Mouse (Mus musculus) forebrain, embryonic 16.5 days (tissue): ENCODE measurements around the gene Pip5k1c. TPM values are rescaled to one million over a fixed set of nuclear protein-coding genes. Genes with fewer than 3 reads are reported as not detected.
A peak's percentile ranks its signal among the peaks of the same experiment; 100 is the strongest.

ENCODE experiments used
- ATAC-seq: fragments of 200-750 bp; cut with Nextera tagmentation; 2 replicates; pipeline ENCODE4 v1.8.0; 2017; ENCODE audit warnings: mild to moderate bottlenecking, moderate library complexity
- H3K27ac ChIP-seq: fragments of 300-500 bp; sonication (generic); 2 replicates; pipeline ENCODE4 v1.5.1; 2014; ENCODE audit warnings: low read length, control low read depth
- H3K27me3 ChIP-seq: fragments of 300-500 bp; sonication (generic); replicated peaks from 2 replicates; pipeline ENCODE4 v1.6.1; 2014; ENCODE audit warnings: low read length; ENCODE audit not compliant: control insufficient read depth, insufficient read depth
- H3K36me3 ChIP-seq: fragments of 300-500 bp; sonication (generic); 2 replicates; pipeline ENCODE4 v1.6.1; 2014; ENCODE audit not compliant: control insufficient read depth, insufficient read depth
- H3K4me1 ChIP-seq: fragments of 300-500 bp; sonication (generic); replicated peaks from 2 replicates; pipeline ENCODE4 v1.6.1; 2014; ENCODE audit warnings: low read length; ENCODE audit not compliant: control insufficient read depth, insufficient read depth
- H3K4me2 ChIP-seq: fragments of 300-500 bp; sonication (generic); 2 replicates; pipeline ENCODE4 v1.6.1; 2014; ENCODE audit warnings: mild to moderate bottlenecking, low read length, control low read depth
- H3K4me3 ChIP-seq: fragments of 300-500 bp; sonication (generic); replicated peaks from 2 replicates; pipeline ENCODE4 v1.5.1; 2014; ENCODE audit warnings: mild to moderate bottlenecking, low read length, control low read depth
- H3K9ac ChIP-seq: fragments of 300-500 bp; sonication (generic); replicated peaks from 2 replicates; pipeline ENCODE4 v1.6.1; 2014; ENCODE audit warnings: low read depth, low read length, control low read depth
- H3K9me3 ChIP-seq: fragments of 300-500 bp; sonication (generic); 2 replicates; pipeline ENCODE4 v1.6.1; 2016; ENCODE audit warnings: low read length; ENCODE audit not compliant: control insufficient read depth
- WGBS: fragments of 180-500 bp; shearing (Covaris S2); extraction: QIAGEN DNeasy Blood & Tissue Kit; methylation state at CpG from one replicate; pipeline ENCODE4 v1.1.7; 2014; 5-methylcytosine and 5-hydroxymethylcytosine counted together
- polyA plus RNA-seq: library from polyadenylated mRNA; unstranded; fragments of >200 nt; fragmentation: Nextera tagmentation; extraction: Ambion mirVana; gene quantifications from 2 replicates; pipeline ENCODE4 v1.2.1, GENCODE M21; 2015

The Pip5k1c gene
- polyA plus RNA-seq = 138 and 143 TPM in 2 replicates

GRCm38 (mm10) chr10:81292554-81293333 lies at the start of gene Pip5k1c:
Gene Pip5k1c (plus strand): TSS chr10:81292963.
- Histone ChIP-seq H3K27me3 (no peaks in the 10 kb centered on the region), H3K36me3 (no peaks in the 10 kb centered on the region), H3K9me3 (no peaks in the 10 kb centered on the region), H3K9ac (peak within 1 kb of the TSS; percentile 95), H3K4me2 (peak within 1 kb of the TSS; percentile 98), H3K27ac (peak within 1 kb of the TSS; percentile 92), H3K4me1 (peaks cover 31% of the 10 kb centered on the region), H3K4me3 (peak within 1 kb of the TSS; percentile 99)
- WGBS = under 1% methylated on average over 65 of the region's 80 CpGs
- ATAC-seq = peak; percentile 96

- 79% methylated on average over 4 of the region's 4 CpGs for WGBS
- Histone ChIP-seq H3K4me2 (no peak overlapping the region), H3K9me3 (no peaks in the 10 kb centered on the region), H3K27me3 (peaks cover 12% of the 10 kb centered on the region), H3K4me3 (no peak overlapping the region), H3K36me3 (no peaks in the 10 kb centered on the region), H3K27ac (no peak overlapping the region), H3K4me1 (no peaks in the 10 kb centered on the region), H3K9ac (no peak overlapping the region)
- no peak for ATAC-seq
Measured at GRCm38 (mm10) chr10:81244146-81244545, 48.6 kb upstream of the Pip5k1c start.

- 7% methylated on average over 17 of the region's 17 CpGs for WGBS
- no peaks in the 10 kb centered on the region for H3K4me1 ChIP-seq
Measured at GRCm38 (mm10) chr10:81244595-81244994, 48.2 kb upstream of the Pip5k1c start.

GRCm38 (mm10) chr10:81245166-81245565 lies 47.6 kb upstream of the Pip5k1c start:
- Histone ChIP-seq H3K4me3 (no peak overlapping the region), H3K27ac (no peak overlapping the region), H3K4me1 (no peaks in the 10 kb centered on the region), H3K36me3 (no peaks in the 10 kb centered on the region), H3K9ac (no peak overlapping the region), H3K27me3 (peaks cover 6% of the 10 kb centered on the region), H3K9me3 (no peaks in the 10 kb centered on the region), H3K4me2 (no peak overlapping the region)
- WGBS = 90% methylated on average over 6 of the region's 6 CpGs
- no peak for ATAC-seq

More at GRCm38 (mm10) chr10:81244595-81244994, 48.2 kb upstream of the Pip5k1c start:
- Histone ChIP-seq H3K27ac (no peak overlapping the region), H3K27me3 (peaks cover 8% of the 10 kb centered on the region), H3K36me3 (no peaks in the 10 kb centered on the region), H3K9me3 (no peaks in the 10 kb centered on the region), H3K9ac (no peak overlapping the region), H3K4me3 (no peak overlapping the region), H3K4me2 (no peak overlapping the region)
- ATAC-seq = peak; percentile 72

GRCm38 (mm10) chr10:81247804-81248203 lies 45.0 kb upstream of the Pip5k1c start:
- peaks cover 16% of the 10 kb centered on the region; the same call in 1 of the 2 replicates for H3K27me3 ChIP-seq
- no peak for ATAC-seq
- H3K4me2 ChIP-seq = no peak overlapping the region
- H3K4me3 ChIP-seq = no peak overlapping the region
- no peak overlapping the region for H3K9ac ChIP-seq
- H3K36me3 ChIP-seq = no peaks in the 10 kb centered on the region
- 98% methylated on average over 2 of the region's 2 CpGs for WGBS
- H3K9me3 ChIP-seq = no peaks in the 10 kb centered on the region
- peaks cover 8% of the 10 kb centered on the region for H3K4me1 ChIP-seq
- H3K27ac ChIP-seq = no peak overlapping the region

- ATAC-seq = no peak
- Histone ChIP-seq H3K36me3 (no peaks in the 10 kb centered on the region), H3K4me3 (no peak overlapping the region), H3K27me3 (peaks cover 23% of the 10 kb centered on the region; the same call in 1 of the 2 replicates), H3K9me3 (no peaks in the 10 kb centered on the region), H3K9ac (no peak overlapping the region), H3K4me1 (peaks cover 12% of the 10 kb centered on the region), H3K4me2 (no peak overlapping the region), H3K27ac (no peak overlapping the region)
- 85% methylated on average over 8 of the region's 8 CpGs for WGBS
Measured at GRCm38 (mm10) chr10:81249442-81249841, 43.3 kb upstream of the Pip5k1c start.

GRCm38 (mm10) chr10:81252424-81253419 lies 40.0 kb upstream of the Pip5k1c start, which contains the start of gene Matk:
Gene Matk (plus strand): TSS chr10:81252935.
- H3K4me3 ChIP-seq = peak within 1 kb of the TSS; percentile 43
- H3K36me3 ChIP-seq = no peaks in the 10 kb centered on the region
- 6% methylated on average over 43 of the region's 44 CpGs for WGBS
- no peak within 1 kb of the TSS for H3K27ac ChIP-seq
- H3K9ac ChIP-seq = peak within 1 kb of the TSS; percentile 47
- ATAC-seq = peak; percentile 71
- no peaks in the 10 kb centered on the region for H3K9me3 ChIP-seq
- H3K4me1 ChIP-seq = peaks cover 20% of the 10 kb centered on the region
- H3K27me3 ChIP-seq = peaks cover 33% of the 10 kb centered on the region
- H3K4me2 ChIP-seq = peak within 1 kb of the TSS; percentile 68

- H3K36me3 ChIP-seq = no peaks in the 10 kb centered on the region
- H3K9ac ChIP-seq = no peak overlapping the region
- peaks cover 28% of the 10 kb centered on the region for H3K4me1 ChIP-seq
- WGBS = 53% methylated on average over 1 of the region's 1 CpGs
- peaks cover 43% of the 10 kb centered on the region for H3K27me3 ChIP-seq
- H3K9me3 ChIP-seq = no peaks in the 10 kb centered on the region
- no peak overlapping the region for H3K27ac ChIP-seq
- ATAC-seq = no peak
- no peak overlapping the region for H3K4me3 ChIP-seq
- H3K4me2 ChIP-seq = no peak overlapping the region
Measured at GRCm38 (mm10) chr10:81254886-81255285, 37.9 kb upstream of the Pip5k1c start.
